Mouse (Mus musculus) stomach, embryonic 15.5 days (tissue): ENCODE data around the gene 4930402F06Rik. TPM values are rescaled to one million over a fixed set of nuclear protein-coding genes. Genes with fewer than 3 reads are reported as not detected.

Experiments
- ATAC-seq: fragments of 200-750 bp; cut with Nextera tagmentation; 2 replicates; pipeline ENCODE4 v1.8.0; 2017; ENCODE audit warnings: low read depth, moderate number of reproducible peaks, moderate TSS enrichment; ENCODE audit not compliant: insufficient read depth, low FRiP score
- H3K27ac ChIP-seq: fragments of 300-500 bp; sonication (generic); 2 replicates; pipeline ENCODE4 v1.5.1; 2015; ENCODE audit warnings: mild to moderate bottlenecking, inconsistent platforms
- H3K27me3 ChIP-seq: fragments of 300-500 bp; sonication (generic); replicated peaks from 2 replicates; pipeline ENCODE4 v1.6.1; 2015; ENCODE audit warnings: inconsistent platforms
- H3K36me3 ChIP-seq: fragments of 300-500 bp; sonication (generic); 2 replicates; pipeline ENCODE4 v1.6.1; 2015; ENCODE audit warnings: inconsistent platforms
- H3K4me1 ChIP-seq: fragments of 300-500 bp; sonication (generic); 2 replicates; pipeline ENCODE4 v1.6.1; 2015; ENCODE audit warnings: inconsistent platforms
- H3K4me2 ChIP-seq: fragments of 300-500 bp; sonication (generic); 2 replicates; pipeline ENCODE4 v1.6.1; 2015; ENCODE audit warnings: mild to moderate bottlenecking, inconsistent platforms
- H3K4me3 ChIP-seq: fragments of 300-500 bp; sonication (generic); replicated peaks from 2 replicates; pipeline ENCODE4 v1.5.1; 2015; ENCODE audit warnings: inconsistent platforms
- H3K9ac ChIP-seq: fragments of 300-500 bp; sonication (generic); 2 replicates; pipeline ENCODE4 v1.6.1; 2015; ENCODE audit warnings: inconsistent platforms
- H3K9me3 ChIP-seq: fragments of 300-500 bp; sonication (generic); 2 replicates; pipeline ENCODE4 v1.6.1; 2016; ENCODE audit warnings: inconsistent platforms
- whole genome bisulfite sequencing: fragments of 180-500 bp; shearing (Covaris S2); methylation state at CpG from one replicate; pipeline ENCODE4 v1.1.7; 2015; 5-methylcytosine and 5-hydroxymethylcytosine counted together
- polyA plus RNA-seq: library from polyadenylated mRNA; unstranded; fragments of >200 nt; fragmentation: Nextera tagmentation; extraction: Ambion mirVana; gene quantifications from 2 replicates; pipeline ENCODE4 v1.2.1, GENCODE M21; 2015

Gene 4930402F06Rik
- polyA plus RNA-seq, 1 experiment from 2014 or later, result not detected

DNA sequence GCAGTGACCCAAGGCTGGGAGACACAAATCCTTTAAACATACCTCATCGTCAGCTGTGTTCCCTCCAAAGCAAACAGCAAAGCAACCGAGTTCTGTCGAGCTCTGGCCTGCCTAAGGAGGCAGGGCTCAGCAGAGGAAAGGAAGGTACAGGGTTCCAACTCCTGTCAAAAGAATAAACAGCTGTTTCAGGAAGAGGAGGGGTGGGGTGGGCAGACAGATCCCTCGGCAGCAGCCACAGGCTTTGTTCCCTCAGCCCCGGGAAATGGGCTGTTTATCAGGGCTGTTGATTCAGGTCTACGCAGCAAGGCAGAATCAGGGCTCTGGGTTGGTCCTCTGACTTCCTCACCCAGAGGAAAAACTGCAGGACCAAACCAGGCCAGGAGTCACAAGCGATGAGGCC is 35.5 kb upstream of the 4930402F06Rik start:
- 17% methylated on average over 7 of the region's 7 CpGs for WGBS
- Histone ChIP-seq H3K27me3 (no peaks in the 10 kb centered on the region), H3K4me1 (peaks cover 35% of the 10 kb centered on the region), H3K4me2 (peak overlapping the region; percentile 36), H3K36me3 (no peaks in the 10 kb centered on the region), H3K27ac (peak overlapping the region; percentile 81), H3K9ac (no peak overlapping the region), H3K9me3 (no peaks in the 10 kb centered on the region), H3K4me3 (peak overlapping the region; percentile 5; the same call in 1 of the 2 replicates)
- peak; percentile 33; the same call in 1 of the 2 replicates for ATAC-seq

- peaks cover 35% of the 10 kb centered on the region for H3K4me1 ChIP-seq
These were observed 35.0 kb upstream of the 4930402F06Rik start for GRCm38 (mm10) chr2:35432011-35432410.

DNA sequence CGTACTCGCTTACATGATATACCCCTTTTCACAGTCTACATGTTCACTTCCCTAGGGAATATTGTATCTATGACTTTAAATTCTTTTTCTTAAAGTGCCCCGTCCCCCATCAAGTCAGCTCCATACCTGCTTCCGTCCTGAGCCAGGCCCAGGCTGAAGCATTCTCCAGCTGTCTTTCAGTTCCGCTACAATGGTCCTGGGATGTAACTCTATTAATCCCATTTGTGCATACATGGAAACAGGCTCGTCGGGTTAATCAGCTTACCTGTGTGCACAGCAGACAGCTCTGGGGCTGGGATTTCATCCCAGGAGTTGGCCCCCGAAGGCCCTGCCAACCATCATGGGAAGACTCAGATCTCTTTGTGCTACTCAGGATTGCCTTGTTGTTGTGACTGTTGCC is 33.8 kb upstream of the 4930402F06Rik start:
- H3K27me3 ChIP-seq, result no peaks in the 10 kb centered on the region
- H3K9ac ChIP-seq, result no peak overlapping the region
- no peaks in the 10 kb centered on the region for H3K9me3 ChIP-seq
- H3K4me2 ChIP-seq, result no peak overlapping the region
- H3K4me1 ChIP-seq, result peaks cover 35% of the 10 kb centered on the region
- H3K4me3 ChIP-seq, result no peak overlapping the region
- no peaks in the 10 kb centered on the region for H3K36me3 ChIP-seq
- WGBS, result 80% methylated on average over 8 of the region's 8 CpGs
- no peak overlapping the region for H3K27ac ChIP-seq
- no peak for ATAC-seq

More at GRCm38 (mm10) chr2:35432011-35432410, 35.0 kb upstream of the 4930402F06Rik start:
- Histone ChIP-seq H3K9ac (no peak overlapping the region), H3K4me3 (peak overlapping the region; percentile 5; the same call in 1 of the 2 replicates), H3K9me3 (no peaks in the 10 kb centered on the region), H3K36me3 (no peaks in the 10 kb centered on the region), H3K27me3 (no peaks in the 10 kb centered on the region), H3K4me2 (peak overlapping the region; percentile 36), H3K27ac (peak overlapping the region; percentile 81)
- peak; percentile 68; the same call in 1 of the 2 replicates for ATAC-seq
- 19% methylated on average over 7 of the region's 7 CpGs for WGBS

GRCm38 (mm10) chr2:35428615-35429300 is 31.8 kb upstream of the 4930402F06Rik start:
- no peak for ATAC-seq
- H3K4me1 ChIP-seq, result peaks cover 21% of the 10 kb centered on the region
- H3K9me3 ChIP-seq, result no peaks in the 10 kb centered on the region
- no peaks in the 10 kb centered on the region for H3K27me3 ChIP-seq
- no peak overlapping the region for H3K9ac ChIP-seq
- WGBS, result 77% methylated on average over 4 of the region's 4 CpGs
- no peak overlapping the region for H3K4me2 ChIP-seq
- no peak overlapping the region for H3K27ac ChIP-seq
- no peaks in the 10 kb centered on the region for H3K36me3 ChIP-seq
- no peak overlapping the region for H3K4me3 ChIP-seq

- H3K36me3 ChIP-seq, result no peaks in the 10 kb centered on the region
- H3K4me1 ChIP-seq, result peaks cover 9% of the 10 kb centered on the region
- 34% methylated on average over 2 of the region's 2 CpGs for WGBS
- no peaks in the 10 kb centered on the region for H3K27me3 ChIP-seq
- no peak overlapping the region for H3K4me3 ChIP-seq
- H3K4me2 ChIP-seq, result no peak overlapping the region
- no peak overlapping the region for H3K27ac ChIP-seq
- no peaks in the 10 kb centered on the region for H3K9me3 ChIP-seq
- no peak overlapping the region for H3K9ac ChIP-seq
- no peak for ATAC-seq
These were observed 30.6 kb upstream of the 4930402F06Rik start for GRCm38 (mm10) chr2:35427559-35427958.

DNA sequence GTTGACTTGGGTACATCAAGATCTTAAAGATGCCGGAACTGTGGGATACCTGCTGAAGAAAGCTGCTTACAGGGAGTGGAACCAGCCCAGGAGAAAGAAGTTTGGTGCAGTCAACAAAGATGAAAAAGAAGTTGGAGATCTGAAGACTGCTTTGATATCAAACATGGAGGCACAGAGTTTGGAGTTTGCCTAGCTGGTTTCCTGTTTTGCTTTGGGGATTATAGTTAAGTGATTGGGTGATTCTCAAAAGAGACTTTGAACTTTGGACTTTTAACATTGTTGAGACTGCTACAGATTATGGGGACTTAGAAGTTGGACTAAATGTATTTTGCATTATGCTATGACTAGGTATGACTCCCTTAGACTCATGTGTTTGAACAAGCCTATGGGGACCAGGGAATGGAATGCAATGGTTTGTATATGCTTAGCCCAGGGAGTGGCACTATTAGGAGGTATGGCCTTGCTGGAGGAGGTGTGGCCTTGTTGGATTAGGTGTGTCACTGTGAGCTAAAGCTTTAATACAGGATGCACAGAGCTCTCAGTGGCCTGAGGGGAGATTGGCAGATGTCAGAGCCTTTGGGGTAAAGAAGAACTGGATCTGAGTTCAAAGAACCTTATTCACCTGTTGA is 26.9 kb upstream of the 4930402F06Rik start:
- Histone ChIP-seq H3K4me2 (no peak overlapping the region), H3K27ac (no peak overlapping the region), H3K4me1 (no peaks in the 10 kb centered on the region), H3K36me3 (peaks cover 18% of the 10 kb centered on the region), H3K4me3 (no peak overlapping the region), H3K9me3 (no peaks in the 10 kb centered on the region), H3K27me3 (no peaks in the 10 kb centered on the region), H3K9ac (no peak overlapping the region)
- 94% methylated on average over 1 of the region's 1 CpGs for WGBS
- peak; percentile 65 for ATAC-seq

DNA sequence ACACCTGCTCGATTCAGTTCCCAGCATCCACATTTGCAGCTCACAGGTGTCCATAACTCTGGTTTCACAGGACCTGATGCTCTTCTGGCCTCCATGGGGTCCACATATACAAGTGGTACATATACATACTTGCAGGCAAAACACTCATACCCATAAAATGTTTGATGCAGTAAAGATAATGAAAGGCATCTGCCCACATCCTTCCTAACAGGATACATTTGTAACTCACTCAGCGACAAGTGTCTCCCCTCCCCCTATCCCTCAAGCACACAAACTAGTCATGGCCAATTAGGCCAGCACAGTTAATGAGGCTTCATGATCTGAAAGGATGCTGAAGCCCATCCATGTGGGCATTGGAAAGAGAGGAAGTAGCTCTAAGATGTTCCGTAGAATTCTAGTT is 25.4 kb upstream of the 4930402F06Rik start:
- 81% methylated on average over 3 of the region's 3 CpGs for WGBS
- no peak overlapping the region for H3K4me3 ChIP-seq
- no peak overlapping the region for H3K4me2 ChIP-seq
- H3K27ac ChIP-seq, result no peak overlapping the region
- H3K9ac ChIP-seq, result no peak overlapping the region
- peaks cover 18% of the 10 kb centered on the region for H3K36me3 ChIP-seq
- no peaks in the 10 kb centered on the region for H3K9me3 ChIP-seq
- H3K4me1 ChIP-seq, result no peaks in the 10 kb centered on the region
- ATAC-seq, result no peak
- no peaks in the 10 kb centered on the region for H3K27me3 ChIP-seq

DNA sequence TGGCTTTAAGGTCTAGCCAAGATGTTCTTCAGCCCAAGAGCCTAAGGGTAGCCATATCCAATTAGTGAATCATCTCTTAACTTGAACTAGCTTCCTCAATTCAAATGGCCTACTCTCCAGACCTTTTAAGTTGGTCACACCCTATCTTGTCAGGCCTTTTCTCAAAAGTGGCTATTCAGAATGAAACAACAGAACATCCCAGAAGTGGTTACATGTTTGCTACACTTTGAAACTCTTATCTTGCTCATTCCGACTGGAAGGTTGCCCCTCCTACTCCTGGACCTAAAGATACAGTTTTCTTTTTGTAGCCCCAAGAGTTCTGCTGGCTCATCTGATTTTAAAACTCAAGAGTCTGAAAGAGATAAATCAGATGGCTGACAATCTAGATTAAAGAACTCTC is 23.7 kb upstream of the 4930402F06Rik start:
- H3K27ac ChIP-seq, result no peak overlapping the region
- no peak overlapping the region for H3K4me3 ChIP-seq
- no peaks in the 10 kb centered on the region for H3K9me3 ChIP-seq
- 51% methylated on average over 1 of the region's 1 CpGs for WGBS
- H3K36me3 ChIP-seq, result peaks cover 18% of the 10 kb centered on the region
- no peaks in the 10 kb centered on the region for H3K4me1 ChIP-seq
- no peak overlapping the region for H3K4me2 ChIP-seq
- ATAC-seq, result no peak
- no peak overlapping the region for H3K9ac ChIP-seq
- H3K27me3 ChIP-seq, result no peaks in the 10 kb centered on the region

DNA sequence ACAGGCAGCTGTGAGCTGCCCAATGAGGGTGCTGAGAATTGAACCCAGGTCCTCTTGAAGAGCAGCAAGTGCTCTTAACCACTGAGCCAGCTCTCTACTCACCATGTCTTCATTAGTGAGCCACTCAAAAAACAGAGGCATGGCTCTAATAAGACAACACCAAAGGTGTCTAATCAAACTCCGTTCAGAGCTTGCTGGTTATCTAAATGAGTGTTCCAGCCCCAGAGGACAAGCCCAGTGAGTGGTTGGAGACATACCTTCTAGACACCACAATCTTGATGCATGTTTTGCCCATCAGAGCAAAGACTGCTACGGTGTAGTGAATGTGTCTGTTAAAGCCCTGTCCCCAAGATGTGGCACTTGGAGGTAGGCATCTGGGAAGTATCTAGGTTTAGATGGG is 22.7 kb upstream of the 4930402F06Rik start:
- H3K36me3 ChIP-seq, result peaks cover 18% of the 10 kb centered on the region
- H3K4me1 ChIP-seq, result no peaks in the 10 kb centered on the region
- H3K27me3 ChIP-seq, result no peaks in the 10 kb centered on the region
- H3K4me2 ChIP-seq, result no peak overlapping the region
- H3K4me3 ChIP-seq, result no peak overlapping the region
- H3K9me3 ChIP-seq, result no peaks in the 10 kb centered on the region
- peak; percentile 53 for ATAC-seq
- WGBS, result 93% methylated on average over 2 of the region's 2 CpGs
- no peak overlapping the region for H3K9ac ChIP-seq
- no peak overlapping the region for H3K27ac ChIP-seq

DNA sequence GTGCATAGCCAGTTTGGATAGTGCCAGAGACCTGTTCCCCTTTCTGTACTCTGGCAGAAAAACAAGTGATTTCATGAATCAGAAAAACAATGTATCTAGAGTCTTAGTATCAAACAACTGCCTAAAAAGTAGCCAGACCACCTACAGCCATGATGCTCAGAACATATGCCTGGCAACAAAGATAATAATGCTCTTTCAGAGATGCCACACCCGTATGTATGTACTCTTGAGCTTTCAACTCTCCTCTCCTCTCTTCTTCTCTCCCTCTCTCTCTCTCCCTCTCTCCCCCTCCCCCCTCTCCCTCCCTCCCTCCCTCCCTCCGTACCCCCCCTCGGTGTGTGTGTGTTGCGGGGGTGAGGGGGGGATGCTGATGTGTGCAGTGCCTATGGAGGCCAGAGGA is 22.3 kb upstream of the 4930402F06Rik start:
- WGBS, result 81% methylated on average over 4 of the region's 4 CpGs
- no peak for ATAC-seq
- no peak overlapping the region for H3K4me3 ChIP-seq

DNA sequence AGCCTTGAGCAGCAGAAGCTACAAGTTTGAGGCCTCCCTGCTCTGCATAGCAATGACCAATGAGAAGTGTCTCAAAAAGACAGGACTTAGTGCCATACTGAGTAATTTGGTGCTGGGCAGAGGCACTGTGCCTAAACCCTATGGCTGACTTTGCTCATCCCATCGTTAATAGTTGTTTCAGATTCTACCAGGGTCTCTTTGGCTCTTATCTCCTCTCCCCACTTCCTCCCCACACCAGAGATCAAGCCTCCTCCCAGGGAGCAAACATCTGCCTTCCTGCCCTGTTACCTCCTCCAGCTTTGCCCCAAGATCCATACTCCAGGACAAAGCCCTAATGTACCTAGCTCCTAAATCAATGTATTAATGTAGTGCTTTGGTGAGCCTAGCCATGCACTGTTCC is 20.3 kb upstream of the 4930402F06Rik start:
- H3K9ac ChIP-seq, result no peak overlapping the region
- no peak overlapping the region for H3K4me3 ChIP-seq
- no peaks in the 10 kb centered on the region for H3K4me1 ChIP-seq
- H3K4me2 ChIP-seq, result no peak overlapping the region
- no peaks in the 10 kb centered on the region for H3K27me3 ChIP-seq
- no peak for ATAC-seq
- peaks cover 18% of the 10 kb centered on the region for H3K36me3 ChIP-seq
- no peaks in the 10 kb centered on the region for H3K9me3 ChIP-seq
- no peak overlapping the region for H3K27ac ChIP-seq
- WGBS, result 59% methylated on average over 1 of the region's 1 CpGs

More for the DNA sequence above, 22.3 kb upstream of the 4930402F06Rik start:
- Histone ChIP-seq H3K36me3 (peaks cover 18% of the 10 kb centered on the region), H3K27me3 (no peaks in the 10 kb centered on the region), H3K4me1 (no peaks in the 10 kb centered on the region), H3K27ac (no peak overlapping the region), H3K4me2 (no peak overlapping the region), H3K9ac (no peak overlapping the region), H3K9me3 (no peaks in the 10 kb centered on the region)

DNA sequence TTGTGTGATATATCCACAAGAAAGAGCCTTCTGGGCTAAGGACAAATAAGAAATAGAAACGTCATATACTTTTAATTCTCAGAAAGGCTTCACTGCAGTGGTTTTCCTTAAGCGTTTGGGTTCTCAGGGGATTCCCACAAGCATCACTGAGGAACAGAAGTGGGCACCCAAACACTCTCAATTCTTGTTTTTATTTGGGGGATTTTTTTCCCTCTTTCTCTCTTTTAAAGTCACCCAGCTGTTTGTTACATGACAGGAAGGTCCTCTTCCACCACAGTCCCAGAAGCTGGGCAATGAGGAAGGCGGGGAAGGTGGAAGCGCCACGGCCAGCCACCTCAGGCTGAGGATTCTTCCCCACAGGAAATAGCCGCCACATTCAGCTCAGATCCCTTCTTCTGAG is 19.5 kb upstream of the 4930402F06Rik start:
- no peak overlapping the region for H3K4me3 ChIP-seq
- H3K9ac ChIP-seq, result no peak overlapping the region
- peaks cover 13% of the 10 kb centered on the region for H3K36me3 ChIP-seq
- no peaks in the 10 kb centered on the region for H3K4me1 ChIP-seq
- H3K27ac ChIP-seq, result no peak overlapping the region
- no peaks in the 10 kb centered on the region for H3K27me3 ChIP-seq
- 81% methylated on average over 6 of the region's 6 CpGs for WGBS
- no peak for ATAC-seq
- H3K4me2 ChIP-seq, result no peak overlapping the region
- H3K9me3 ChIP-seq, result no peaks in the 10 kb centered on the region
